Mouse (Mus musculus): ENCODE measurements around the gene Tunar. TPM values are rescaled to one million over a fixed set of nuclear protein-coding genes. Genes with fewer than 3 reads are reported as not detected.

Tunar gene
- not detected for polyA plus RNA-seq (2017; shearing (Covaris generic))

- no peak for ATAC-seq
Measured at GRCm38 (mm10) chr12:105333570-105333969, at the start of gene Tunar. Gene Tunar (plus strand): TSS chr12:105333870.

GRCm38 (mm10) chr12:105312571-105313035, 21.1 kb upstream of the Tunar start:
- no peak for ATAC-seq

- ATAC-seq: no peak
Measured at GRCm38 (mm10) chr12:105314328-105314727, 19.3 kb upstream of the Tunar start.

GRCm38 (mm10) chr12:105322160-105322559, 11.5 kb upstream of the Tunar start:
- no peak for ATAC-seq

GRCm38 (mm10) chr12:105327051-105327450, 6.6 kb upstream of the Tunar start:
- ATAC-seq: no peak

- no peak for ATAC-seq
Measured at GRCm38 (mm10) chr12:105328396-105328795, 5.3 kb upstream of the Tunar start.

- no peak for ATAC-seq
Measured at GRCm38 (mm10) chr12:105336094-105336420, 2.4 kb downstream of the Tunar start.

GRCm38 (mm10) chr12:105336421-105337289, 3.0 kb downstream of the Tunar start:
- ATAC-seq: no peak

- no peak for ATAC-seq
Measured at GRCm38 (mm10) chr12:105337290-105338005, 3.8 kb downstream of the Tunar start.

- ATAC-seq: no peak
Measured at GRCm38 (mm10) chr12:105338256-105338977, 4.7 kb downstream of the Tunar start.

GRCm38 (mm10) chr12:105341523-105341922, 7.9 kb downstream of the Tunar start:
- no peak for ATAC-seq

- no peak for ATAC-seq
Measured at GRCm38 (mm10) chr12:105344460-105344859, 10.8 kb downstream of the Tunar start.

- no peak for ATAC-seq
Measured at GRCm38 (mm10) chr12:105346861-105347260, 13.2 kb downstream of the Tunar start.

- ATAC-seq: no peak
Measured at GRCm38 (mm10) chr12:105347261-105347660, 13.6 kb downstream of the Tunar start.

- no peak for ATAC-seq
Measured at GRCm38 (mm10) chr12:105354266-105354665, 20.6 kb downstream of the Tunar start.

- ATAC-seq: no peak
Measured at GRCm38 (mm10) chr12:105354772-105355171, 21.1 kb downstream of the Tunar start.

GRCm38 (mm10) chr12:105356781-105357180, 23.1 kb downstream of the Tunar start:
- ATAC-seq: no peak

- no peak for ATAC-seq
Measured at GRCm38 (mm10) chr12:105363648-105364047, 30.0 kb downstream of the Tunar start.

- ATAC-seq: no peak
Measured at GRCm38 (mm10) chr12:105374564-105374963, 40.9 kb downstream of the Tunar start.

- ATAC-seq: no peak
Measured at GRCm38 (mm10) chr12:105376976-105377375, 43.3 kb downstream of the Tunar start.

- no peak for ATAC-seq
Measured at GRCm38 (mm10) chr12:105382733-105383132, 49.1 kb downstream of the Tunar start.

- no peak for ATAC-seq
Measured at GRCm38 (mm10) chr12:105394671-105395070, 61.0 kb downstream of the Tunar start.

- ATAC-seq: no peak
Measured at GRCm38 (mm10) chr12:105398172-105398571, 64.5 kb downstream of the Tunar start.

All from activated CD4-positive, CD25-positive, alpha-beta regulatory T cell, adult 4 months (primary cell).